Mouse (Mus musculus) kidney, adult 2 months (tissue): ENCODE measurements around the gene Serpine1.
A peak's percentile ranks its signal among the peaks of the same experiment; 100 is the strongest.

Source experiments
- CTCF ChIP-seq: fragments of 200-500 bp; conservative IDR thresholded peaks from 2 replicates; pipeline ENCODE4 v1.5.1; 2011; ENCODE audit warnings: low read depth, mild to moderate bottlenecking, control low read depth, low read length, moderate library complexity, mixed read lengths; ENCODE audit not compliant: insufficient read depth, insufficient read length
- POLR2A ChIP-seq: fragments of 200-500 bp; IDR thresholded peaks from one replicate; pipeline ENCODE4 v1.6.1; 2011; ENCODE audit warnings: low read depth, low read length, control low read depth

DNA sequence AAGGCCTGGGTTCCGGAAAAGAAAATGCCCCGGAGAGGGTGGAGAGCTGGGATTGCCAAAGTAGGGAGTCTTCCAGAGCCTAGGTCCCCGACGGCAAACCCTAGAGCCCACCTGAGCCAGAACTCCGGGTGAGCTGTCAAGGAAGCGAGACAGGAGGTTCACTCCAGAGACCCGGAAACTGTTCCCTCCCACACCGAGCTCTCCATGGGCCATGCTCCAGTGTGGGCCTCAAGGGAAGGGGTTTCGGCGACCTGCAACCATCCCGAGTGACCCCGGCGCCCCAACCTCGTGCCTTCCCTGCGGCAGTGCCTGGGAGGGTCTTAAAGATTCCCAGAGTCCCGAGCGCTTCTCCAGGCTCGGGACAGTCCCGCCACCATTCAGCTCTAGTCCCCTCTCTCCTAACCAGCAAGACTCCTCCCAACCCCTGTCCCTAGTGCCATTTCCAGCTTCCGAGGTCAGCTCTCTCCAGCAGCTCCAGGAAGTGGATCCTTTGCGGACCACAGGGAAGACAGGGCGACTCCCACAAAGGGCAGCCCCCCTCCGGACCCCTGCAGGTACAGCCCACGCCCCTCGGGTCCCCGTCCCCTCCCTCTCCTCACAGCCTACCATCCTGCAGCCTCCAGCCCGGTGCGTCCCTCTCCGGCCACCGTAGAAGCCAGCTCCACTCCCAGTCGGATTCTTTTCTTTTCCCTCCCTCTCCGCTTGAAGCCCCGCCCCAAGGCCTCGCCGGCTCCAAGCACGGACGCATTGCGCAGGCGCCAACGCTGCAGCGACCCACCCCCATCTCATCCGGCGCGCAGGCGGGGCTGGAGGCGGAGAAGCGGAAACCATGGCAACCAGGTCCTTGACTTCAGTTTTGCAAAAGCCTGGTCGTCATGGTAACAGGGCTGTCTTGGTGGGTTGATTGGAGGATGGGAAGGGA lies 26.4 kb downstream of the Serpine1 start, which contains the start of gene Ap1s1:
- TF ChIP-seq POLR2A (peak; percentile 20), CTCF (no peak)
